Mouse (Mus musculus) embryonic facial prominence, embryonic 12.5 days (tissue): ENCODE data around the gene Srsf6. TPM values are rescaled to one million over a fixed set of nuclear protein-coding genes. Genes with fewer than 3 reads are reported as not detected.
A peak's percentile ranks its signal among the peaks of the same experiment; 100 is the strongest.

Experiments
- ATAC-seq: fragments of 200-750 bp; cut with Nextera tagmentation; 2 replicates; pipeline ENCODE4 v1.8.0; 2017; ENCODE audit not compliant: insufficient number of reproducible peaks, insufficient read depth, low FRiP score, low TSS enrichment
- H3K27ac ChIP-seq: fragments of 300-500 bp; sonication (generic); 2 replicates; pipeline ENCODE4 v1.5.1; 2016; ENCODE audit warnings: mild to moderate bottlenecking
- H3K27me3 ChIP-seq: fragments of 300-500 bp; sonication (generic); 2 replicates; pipeline ENCODE4 v1.6.1; 2016; ENCODE audit warnings: mild to moderate bottlenecking, moderate library complexity
- H3K36me3 ChIP-seq: fragments of 300-500 bp; sonication (generic); 2 replicates; pipeline ENCODE4 v1.6.1; 2016; ENCODE audit warnings: mild to moderate bottlenecking
- H3K4me1 ChIP-seq: fragments of 300-500 bp; sonication (generic); 2 replicates; pipeline ENCODE4 v1.6.1; 2016
- H3K4me2 ChIP-seq: fragments of 300-500 bp; sonication (generic); replicated peaks from 2 replicates; pipeline ENCODE4 v1.6.1; 2016; ENCODE audit warnings: mild to moderate bottlenecking, moderate library complexity
- H3K4me3 ChIP-seq: fragments of 300-500 bp; sonication (generic); 2 replicates; pipeline ENCODE4 v1.5.1; 2016; ENCODE audit warnings: mild to moderate bottlenecking
- H3K9ac ChIP-seq: fragments of 300-500 bp; sonication (generic); 2 replicates; pipeline ENCODE4 v1.6.1; 2016; ENCODE audit warnings: mild to moderate bottlenecking, moderate library complexity
- H3K9me3 ChIP-seq: fragments of 300-500 bp; sonication (generic); 2 replicates; pipeline ENCODE4 v1.6.1; 2016; ENCODE audit warnings: mild to moderate bottlenecking, moderate library complexity
- WGBS: fragments of 180-500 bp; shearing (Covaris S2); methylation state at CpG from one replicate; pipeline ENCODE4 v1.1.7; 2016; 5-methylcytosine and 5-hydroxymethylcytosine counted together
- polyA plus RNA-seq: library from polyadenylated mRNA; unstranded; fragments of >200 nt; fragmentation: Nextera tagmentation; extraction: Ambion mirVana; gene quantifications from 2 replicates; pipeline ENCODE4 v1.2.1, GENCODE M21; 2016

Gene Srsf6
- polyA plus RNA-seq, 1 experiment from 2014 or later = 274 TPM

DNA sequence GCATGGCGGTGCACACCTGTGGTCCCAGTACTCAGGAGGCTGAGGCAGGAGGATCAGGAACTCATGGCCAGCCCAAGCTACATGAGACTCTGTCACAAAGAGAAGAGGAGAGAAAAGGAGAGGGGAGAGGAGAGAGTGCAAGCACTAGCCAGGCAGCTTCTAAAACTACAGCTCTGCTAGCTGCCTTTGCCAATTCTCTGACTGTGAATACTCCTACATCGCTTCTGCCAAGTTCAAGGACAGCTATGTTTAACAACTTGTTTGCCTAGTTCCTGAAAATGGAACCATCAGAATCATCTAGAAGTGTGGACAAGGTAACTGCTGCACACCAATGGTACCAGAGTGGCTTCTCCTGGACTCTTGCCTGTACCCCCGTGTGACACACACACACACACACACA lies 17.3 kb upstream of the Srsf6 start:
- Histone ChIP-seq H3K4me2 (no peak overlapping the region), H3K36me3 (no peaks in the 10 kb centered on the region), H3K4me1 (no peaks in the 10 kb centered on the region), H3K9me3 (no peaks in the 10 kb centered on the region), H3K27ac (no peak overlapping the region), H3K4me3 (no peak overlapping the region), H3K9ac (no peak overlapping the region), H3K27me3 (no peaks in the 10 kb centered on the region)
- ATAC-seq = no peak
- 76% methylated on average over 3 of the region's 3 CpGs for WGBS

DNA sequence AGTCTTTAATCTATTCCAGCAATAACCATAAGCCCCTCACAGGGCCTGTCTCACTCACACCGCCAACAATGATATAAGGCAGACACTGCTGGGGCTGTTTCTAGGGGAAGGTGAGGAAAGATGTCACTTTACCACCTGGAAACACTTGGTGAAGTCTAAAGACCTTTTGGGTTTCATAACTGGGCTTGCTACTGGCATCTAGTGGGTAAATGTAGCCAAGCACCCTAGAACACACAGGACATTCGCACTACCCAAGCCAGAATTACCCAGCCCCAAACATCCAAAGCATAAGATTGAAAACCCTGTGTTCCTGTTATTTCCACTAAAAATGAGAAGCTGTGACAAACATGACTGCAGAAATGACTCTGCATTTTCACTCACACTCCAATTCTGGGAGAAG lies 16.8 kb upstream of the Srsf6 start:
- no peak for ATAC-seq
- no peak overlapping the region for H3K27ac ChIP-seq

DNA sequence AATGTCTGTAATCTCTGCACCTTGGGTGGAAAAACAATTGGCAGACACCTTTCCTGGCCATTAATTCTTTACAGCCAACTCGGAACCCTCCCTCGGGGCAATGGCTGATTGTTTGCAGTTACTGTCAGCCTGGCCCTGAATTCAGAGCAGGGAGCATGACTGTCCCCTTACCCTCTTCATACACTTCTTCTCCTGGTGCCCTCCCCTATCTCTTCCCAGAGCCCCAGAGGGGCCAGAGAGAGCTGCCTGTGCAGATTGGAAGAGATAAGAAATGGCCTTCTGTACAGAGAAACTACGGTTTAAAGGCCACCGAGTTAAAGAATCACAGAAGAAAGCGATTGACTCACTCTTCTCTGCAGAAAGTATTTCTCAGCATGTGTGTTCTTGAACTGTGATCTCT lies 11.4 kb upstream of the Srsf6 start:
- Histone ChIP-seq H3K27me3 (no peaks in the 10 kb centered on the region), H3K4me1 (no peaks in the 10 kb centered on the region), H3K27ac (no peak overlapping the region), H3K9me3 (no peaks in the 10 kb centered on the region), H3K4me2 (no peak overlapping the region), H3K4me3 (no peak overlapping the region), H3K36me3 (no peaks in the 10 kb centered on the region), H3K9ac (no peak overlapping the region)
- ATAC-seq = no peak
- WGBS = 63% methylated on average over 5 of the region's 5 CpGs

More for the DNA sequence above, 16.8 kb upstream of the Srsf6 start:
- H3K36me3 ChIP-seq = no peaks in the 10 kb centered on the region
- H3K27me3 ChIP-seq = no peaks in the 10 kb centered on the region
- H3K9ac ChIP-seq = no peak overlapping the region
- H3K4me2 ChIP-seq = no peak overlapping the region
- H3K4me3 ChIP-seq = no peak overlapping the region
- no peaks in the 10 kb centered on the region for H3K4me1 ChIP-seq
- 56% methylated on average over 2 of the region's 2 CpGs for WGBS
- H3K9me3 ChIP-seq = no peaks in the 10 kb centered on the region

DNA sequence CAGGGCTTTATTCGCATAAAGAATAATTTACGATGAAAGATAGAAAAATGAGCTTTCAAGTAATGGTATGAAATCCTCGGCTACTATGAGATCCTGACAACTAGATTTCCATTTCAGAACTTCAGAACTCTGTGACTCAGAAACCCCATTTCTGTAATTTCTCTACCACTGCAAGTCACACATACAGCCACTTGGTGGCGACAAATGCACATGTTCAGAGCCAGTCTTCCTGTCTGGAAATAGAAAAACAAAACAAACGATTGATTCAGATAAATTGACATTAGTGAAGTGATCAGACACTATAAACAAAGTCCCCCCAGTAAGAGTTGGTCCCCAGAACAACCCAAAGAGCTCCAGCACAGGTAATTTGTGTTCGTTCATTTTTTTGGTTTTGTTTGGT lies 9.1 kb upstream of the Srsf6 start:
- 14% methylated on average over 6 of the region's 6 CpGs for WGBS
- Histone ChIP-seq H3K9me3 (no peaks in the 10 kb centered on the region), H3K4me3 (no peak overlapping the region), H3K27ac (no peak overlapping the region), H3K4me2 (no peak overlapping the region), H3K4me1 (no peaks in the 10 kb centered on the region), H3K9ac (no peak overlapping the region), H3K36me3 (no peaks in the 10 kb centered on the region), H3K27me3 (no peaks in the 10 kb centered on the region)
- ATAC-seq = no peak

DNA sequence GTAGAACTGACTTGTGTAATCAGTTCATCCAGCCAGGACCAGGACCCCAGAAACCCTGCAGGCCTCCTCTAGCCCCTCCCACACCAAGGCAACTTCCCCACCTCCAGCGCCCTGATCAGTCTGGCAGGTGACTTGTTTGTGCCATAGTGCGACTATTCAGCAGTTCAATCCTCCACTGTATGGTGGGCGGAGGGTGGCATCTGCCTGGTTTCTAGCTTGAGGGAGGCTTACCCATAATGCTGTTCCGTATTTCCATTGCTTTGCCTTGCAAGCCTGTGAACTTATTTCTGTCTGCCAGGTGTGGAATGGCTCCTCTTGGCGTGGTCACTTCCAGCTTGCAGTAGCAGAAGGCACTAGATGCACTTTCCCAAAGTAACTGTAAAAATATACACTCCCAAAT lies 8.5 kb upstream of the Srsf6 start:
- ATAC-seq = no peak
- Histone ChIP-seq H3K27me3 (no peaks in the 10 kb centered on the region), H3K9me3 (no peaks in the 10 kb centered on the region), H3K27ac (no peak overlapping the region), H3K4me3 (no peak overlapping the region), H3K36me3 (no peaks in the 10 kb centered on the region), H3K9ac (no peak overlapping the region), H3K4me2 (no peak overlapping the region), H3K4me1 (no peaks in the 10 kb centered on the region)
- WGBS = 71% methylated on average over 5 of the region's 5 CpGs

DNA sequence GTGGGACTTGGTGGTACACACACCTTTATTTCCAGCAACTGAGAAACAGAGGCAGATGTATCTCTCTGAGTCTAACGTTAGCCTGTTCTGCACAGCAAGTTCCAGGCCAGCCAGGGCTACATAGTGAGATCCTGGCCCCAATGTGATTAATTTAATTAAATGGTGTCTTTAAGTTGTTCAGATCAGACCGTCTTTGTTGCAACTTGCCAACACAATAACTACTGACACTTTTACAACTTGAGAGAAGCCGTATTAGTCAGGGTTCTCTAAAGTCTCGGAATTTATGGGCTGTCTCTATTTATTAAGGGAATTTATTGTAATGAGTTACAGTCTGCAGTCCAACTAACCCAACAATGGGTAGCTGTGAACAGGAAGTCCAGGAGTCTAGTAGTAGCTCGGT lies 7.2 kb upstream of the Srsf6 start:
- no peaks in the 10 kb centered on the region for H3K27me3 ChIP-seq
- H3K9me3 ChIP-seq = no peaks in the 10 kb centered on the region
- 75% methylated on average over 5 of the region's 5 CpGs for WGBS
- no peak overlapping the region for H3K27ac ChIP-seq
- H3K36me3 ChIP-seq = no peaks in the 10 kb centered on the region
- H3K9ac ChIP-seq = no peak overlapping the region
- no peak overlapping the region for H3K4me2 ChIP-seq
- H3K4me1 ChIP-seq = no peaks in the 10 kb centered on the region
- no peak for ATAC-seq
- no peak overlapping the region for H3K4me3 ChIP-seq

DNA sequence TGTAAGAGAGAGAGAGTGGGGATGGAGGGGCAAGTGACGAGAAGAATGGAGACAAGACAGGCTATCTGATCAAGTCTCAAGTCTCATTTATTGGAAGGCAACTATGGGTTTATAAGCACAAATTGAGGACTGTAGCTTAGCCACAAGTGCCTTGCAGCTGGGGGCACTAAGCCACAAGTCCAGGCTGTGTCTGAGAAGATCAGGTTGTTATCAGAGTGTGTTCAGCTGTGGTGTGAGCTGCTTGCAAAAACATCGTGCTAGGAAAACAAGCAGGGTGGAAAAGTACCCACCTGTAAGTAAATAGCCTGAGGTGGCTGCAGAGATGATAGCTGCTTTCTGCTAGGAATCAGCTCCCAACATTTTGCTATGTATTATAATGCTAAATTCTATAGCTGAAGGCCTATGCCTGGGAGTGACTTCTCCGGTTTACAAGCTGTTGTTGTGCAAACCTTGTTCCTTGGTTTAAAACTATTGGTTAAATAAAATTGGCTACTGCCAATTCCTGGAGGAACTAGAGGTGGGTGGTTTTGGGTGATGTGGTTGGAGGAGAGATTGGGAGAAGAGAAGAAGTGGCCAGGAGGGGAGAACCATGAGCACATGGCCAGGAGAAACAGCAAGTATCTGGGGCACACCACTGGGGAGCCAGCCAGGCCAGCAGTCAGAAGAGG lies 3.3 kb upstream of the Srsf6 start:
- Histone ChIP-seq H3K36me3 (peaks cover 5% of the 10 kb centered on the region), H3K27me3 (no peaks in the 10 kb centered on the region), H3K27ac (no peak overlapping the region), H3K4me3 (no peak overlapping the region), H3K9me3 (no peaks in the 10 kb centered on the region), H3K9ac (no peak overlapping the region; the same call in 1 of the 2 replicates), H3K4me2 (no peak overlapping the region), H3K4me1 (peaks cover 5% of the 10 kb centered on the region)
- no peak for ATAC-seq
- WGBS = 65% methylated on average over 3 of the region's 3 CpGs

DNA sequence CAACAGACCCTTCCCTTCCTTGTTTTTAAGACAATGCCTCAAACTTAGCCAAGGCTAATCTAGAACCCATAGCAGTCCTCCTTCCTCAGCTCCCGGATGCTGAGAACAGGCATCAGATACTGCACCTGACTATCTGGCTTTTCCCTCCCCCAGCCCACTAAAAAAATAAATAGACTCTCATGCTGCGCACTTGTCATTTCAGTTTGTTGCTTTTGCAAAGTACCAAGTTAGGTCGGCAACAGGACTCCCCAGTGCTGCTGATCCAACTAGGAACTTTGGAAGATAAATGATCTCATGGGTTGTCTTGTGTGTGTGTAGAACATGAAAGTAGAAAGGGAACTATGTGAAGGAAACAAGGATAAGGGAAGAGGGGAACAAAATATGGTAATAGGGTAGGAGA lies 1.6 kb upstream of the Srsf6 start:
- no peak overlapping the region for H3K4me3 ChIP-seq
- no peaks in the 10 kb centered on the region for H3K9me3 ChIP-seq
- H3K27me3 ChIP-seq = no peaks in the 10 kb centered on the region
- 76% methylated on average over 3 of the region's 3 CpGs for WGBS
- peaks cover 21% of the 10 kb centered on the region for H3K36me3 ChIP-seq
- ATAC-seq = no peak
- no peak overlapping the region for H3K27ac ChIP-seq
- H3K9ac ChIP-seq = no peak overlapping the region
- H3K4me1 ChIP-seq = peaks cover 8% of the 10 kb centered on the region
- no peak overlapping the region for H3K4me2 ChIP-seq

DNA sequence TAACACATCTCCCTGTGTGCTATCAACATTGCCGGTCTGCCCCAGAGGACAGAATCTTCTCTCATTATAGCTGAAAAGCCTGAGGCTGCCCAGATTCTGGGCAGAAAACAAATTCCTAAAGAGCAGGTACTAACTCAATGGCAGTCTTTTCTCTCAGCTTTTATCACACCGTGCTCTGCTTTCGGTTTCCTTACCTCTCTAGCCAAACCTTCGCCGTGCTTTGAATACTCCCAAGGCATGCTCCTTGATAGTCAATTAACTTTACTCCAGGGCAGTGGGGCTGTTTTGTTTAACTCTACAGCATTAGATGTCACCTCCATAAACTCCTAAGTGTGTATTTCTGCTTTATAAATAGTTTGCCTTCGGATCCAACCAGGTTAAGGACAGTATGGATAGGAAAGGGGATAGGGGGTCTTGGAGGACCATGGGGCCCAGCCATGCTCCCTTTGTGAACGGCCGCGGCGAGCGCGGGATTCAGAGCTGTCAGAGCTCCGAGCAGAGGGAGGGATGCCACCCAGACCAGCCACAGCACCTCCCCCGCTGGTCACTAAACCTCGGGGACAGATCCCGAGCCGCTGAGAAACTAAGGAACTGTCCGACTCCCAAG lies 709 bp upstream of the Srsf6 start:
- peak; percentile 76 for ATAC-seq
- peak overlapping the region; percentile 97 for H3K27ac ChIP-seq
- peak overlapping the region; percentile 89 for H3K4me2 ChIP-seq
- H3K4me3 ChIP-seq = peak overlapping the region; percentile 100
- peak overlapping the region; percentile 100 for H3K9ac ChIP-seq
- H3K9me3 ChIP-seq = no peaks in the 10 kb centered on the region
- 1% methylated on average over 18 of the region's 18 CpGs for WGBS
- H3K4me1 ChIP-seq = peaks cover 8% of the 10 kb centered on the region
- H3K27me3 ChIP-seq = no peaks in the 10 kb centered on the region
- peaks cover 29% of the 10 kb centered on the region for H3K36me3 ChIP-seq

DNA sequence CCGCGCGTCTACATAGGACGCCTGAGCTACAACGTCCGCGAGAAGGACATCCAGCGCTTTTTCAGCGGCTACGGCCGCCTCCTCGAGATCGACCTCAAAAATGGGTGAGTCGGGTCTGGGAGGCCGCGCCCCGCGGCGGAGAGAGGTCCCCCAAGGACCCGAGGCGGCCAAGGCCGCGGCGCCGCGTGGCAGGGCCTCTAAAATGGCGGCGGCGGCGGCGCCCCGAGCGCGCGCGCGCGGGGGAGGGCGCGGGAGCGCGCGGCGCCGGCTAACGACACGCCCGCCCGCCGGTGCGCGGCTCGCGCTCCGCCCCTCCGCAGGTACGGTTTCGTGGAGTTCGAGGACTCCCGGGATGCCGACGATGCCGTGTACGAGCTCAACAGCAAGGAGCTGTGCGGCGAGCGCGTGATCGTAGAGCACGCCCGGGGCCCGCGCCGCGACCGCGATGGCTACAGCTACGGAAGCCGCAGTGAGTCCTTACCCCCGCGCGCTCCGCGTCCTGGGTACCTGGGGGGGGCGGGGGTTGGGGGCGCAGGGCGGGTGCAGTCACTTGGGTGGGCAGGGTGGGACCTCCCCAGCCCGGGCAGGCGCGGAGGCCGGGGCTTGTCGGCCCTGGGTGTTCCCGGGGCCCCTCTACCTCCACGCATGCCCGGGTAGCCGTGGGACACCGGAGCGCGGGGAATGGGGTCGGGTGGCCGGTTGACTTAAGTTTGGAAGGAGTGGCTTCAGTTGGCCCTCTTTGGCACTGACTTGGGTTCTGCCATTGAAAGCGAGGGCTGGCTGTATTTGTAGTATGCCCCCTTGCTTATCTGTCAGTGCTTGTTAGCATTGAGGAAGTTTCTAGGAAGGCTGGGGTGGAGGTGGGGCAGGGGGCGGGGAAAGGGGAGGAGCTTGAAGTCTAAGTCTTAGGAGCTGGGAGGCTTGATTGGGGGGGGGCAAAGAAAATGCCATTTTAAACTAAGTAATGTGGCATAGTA lies 634 bp downstream of the Srsf6 start:
- under 1% methylated on average over 89 of the region's 103 CpGs for WGBS
- Histone ChIP-seq H3K27me3 (no peaks in the 10 kb centered on the region), H3K4me1 (peaks cover 8% of the 10 kb centered on the region), H3K36me3 (peaks cover 41% of the 10 kb centered on the region), H3K4me3 (peak overlapping the region; percentile 100), H3K27ac (peak overlapping the region; percentile 97), H3K9ac (peak overlapping the region; percentile 100), H3K9me3 (no peaks in the 10 kb centered on the region), H3K4me2 (peak overlapping the region; percentile 89)
- ATAC-seq = peak; percentile 17; the same call in 1 of the 2 replicates

DNA sequence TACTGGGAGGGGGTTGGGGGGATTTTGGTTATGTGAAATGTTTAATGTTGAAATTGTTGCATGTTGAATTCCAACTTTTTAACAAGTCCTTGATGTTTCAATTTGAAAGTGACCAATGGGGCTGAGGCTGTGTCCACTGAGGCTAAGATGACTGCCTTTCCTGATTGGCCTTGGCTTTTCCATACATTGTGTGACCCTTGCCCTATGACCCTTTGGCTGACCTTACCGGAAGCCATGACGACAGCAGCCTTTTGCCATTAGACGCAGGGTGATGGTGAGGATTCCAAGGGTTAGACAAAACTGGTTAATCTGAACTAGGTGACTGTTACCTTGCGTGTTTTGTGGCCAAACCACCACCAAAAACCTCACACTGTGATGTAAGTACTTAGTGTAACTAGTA lies 1.4 kb downstream of the Srsf6 start:
- 41% methylated on average over 4 of the region's 4 CpGs for WGBS
- Histone ChIP-seq H3K4me3 (peak overlapping the region; percentile 100), H3K27ac (no peak overlapping the region), H3K4me2 (peak overlapping the region; percentile 89), H3K9me3 (no peaks in the 10 kb centered on the region), H3K9ac (peak overlapping the region; percentile 100), H3K27me3 (no peaks in the 10 kb centered on the region), H3K36me3 (peaks cover 47% of the 10 kb centered on the region), H3K4me1 (peaks cover 8% of the 10 kb centered on the region)
- ATAC-seq = no peak
